ENCODE assay signal across 27 mouse cellular contexts in genomic region chr7:66843846-66844245, GRCm38 (mm10).
"Had no signal": no experiment of that assay in that cellular context is flagged by ENCODE, and none has a peak within 500 bp of the region (broad histone marks: within the 10 kb centered on the region; RNA-seq: fewer than 3 reads in every experiment).

No protein-coding gene starts in this region.

- H3K27ac ChIP-seq: forebrain, embryonic 15.5 days; heart, adult 2 months; heart, embryonic 10.5 days; hindbrain, embryonic 10.5 days; hindbrain, embryonic 12.5 days; hindbrain, embryonic 14.5 days; kidney, embryonic 15.5 days; kidney, postnatal 0 days; limb, embryonic 13.5 days; limb, embryonic 15.5 days had no signal

- ATAC-seq: forebrain, embryonic 15.5 days; forebrain, postnatal 0 days; hindbrain, embryonic 16.5 days; inflammation-experienced regulatory T-cells, adult 6 months had no signal

- H3K4me2 ChIP-seq: forebrain, embryonic 15.5 days; heart, embryonic 12.5 days; hindbrain, embryonic 12.5 days; hindbrain, embryonic 14.5 days; kidney, embryonic 15.5 days; limb, embryonic 13.5 days; limb, embryonic 15.5 days had no signal

- H3K9me3 ChIP-seq: forebrain, embryonic 15.5 days; heart, embryonic 10.5 days; heart, embryonic 12.5 days; hindbrain, embryonic 10.5 days; hindbrain, embryonic 12.5 days; kidney, embryonic 15.5 days; limb, embryonic 13.5 days; limb, embryonic 15.5 days had no signal

- H3K4me3 ChIP-seq: forebrain, embryonic 15.5 days; heart, adult 2 months; heart, embryonic 10.5 days; heart, embryonic 12.5 days; hindbrain, embryonic 10.5 days; hindbrain, embryonic 12.5 days; kidney, embryonic 15.5 days; limb, embryonic 13.5 days; limb, embryonic 15.5 days had no signal

- H3K27me3 ChIP-seq: forebrain, embryonic 15.5 days; limb, embryonic 15.5 days had no signal

- DNase-seq: forebrain, postnatal 0 days; gastrocnemius, postnatal 14 days; gastrocnemius, postnatal 36 days; heart, adult 11 months; heart, adult 2 months; heart, postnatal 10 days; heart, postnatal 4 days; kidney, adult 11 months; kidney, adult 2 months; kidney, adult 9 months; kidney, postnatal 14 days; kidney, postnatal 36 days; layer of hippocampus, adult 9-11 months; layer of hippocampus, postnatal 36 days; left cerebral cortex, postnatal 4 days had no signal

- H3K36me3 ChIP-seq: forebrain, embryonic 15.5 days; heart, embryonic 10.5 days; heart, embryonic 12.5 days; hindbrain, embryonic 10.5 days; hindbrain, embryonic 12.5 days; kidney, embryonic 15.5 days; limb, embryonic 15.5 days had no signal

- H3K9ac ChIP-seq: forebrain, embryonic 15.5 days; forebrain, postnatal 0 days; heart, embryonic 12.5 days; hindbrain, embryonic 12.5 days; hindbrain, embryonic 14.5 days; kidney, embryonic 15.5 days; limb, embryonic 13.5 days; limb, embryonic 15.5 days had no signal
